Mouse (Mus musculus) hindbrain, embryonic 10.5 days (tissue): Measurements from ENCODE around the gene Rere. TPM values are rescaled to one million over a fixed set of nuclear protein-coding genes. Genes with fewer than 3 reads are reported as not detected.
A peak's percentile ranks its signal among the peaks of the same experiment; 100 is the strongest.

Source experiments
- DNase-seq: peaks from one replicate; pipeline ENCODE4 v3.0.0-alpha.2; 2017; ENCODE audit warnings: low spot score
- H3K27ac ChIP-seq: fragments of 300-500 bp; sonication (generic); 2 replicates; pipeline ENCODE4 v1.5.1; 2016; ENCODE audit warnings: mild to moderate bottlenecking, moderate library complexity
- H3K27me3 ChIP-seq: fragments of 300-500 bp; sonication (generic); 2 replicates; pipeline ENCODE4 v1.6.1; 2016; ENCODE audit warnings: mild to moderate bottlenecking; ENCODE audit not compliant: poor library complexity, insufficient read depth, severe bottlenecking
- H3K36me3 ChIP-seq: fragments of 300-500 bp; sonication (generic); 2 replicates; pipeline ENCODE4 v1.6.1; 2016; ENCODE audit warnings: mild to moderate bottlenecking, moderate library complexity
- H3K4me1 ChIP-seq: fragments of 300-500 bp; sonication (generic); replicated peaks from 2 replicates; pipeline ENCODE4 v1.6.1; 2016; ENCODE audit warnings: mild to moderate bottlenecking
- H3K4me3 ChIP-seq: fragments of 300-500 bp; sonication (generic); 2 replicates; pipeline ENCODE4 v1.5.1; 2016; ENCODE audit warnings: mild to moderate bottlenecking, moderate library complexity
- H3K9me3 ChIP-seq: fragments of 300-500 bp; sonication (generic); 2 replicates; pipeline ENCODE4 v1.6.1; 2016; ENCODE audit warnings: mild to moderate bottlenecking, moderate library complexity
- WGBS: fragments of 180-500 bp; shearing (Covaris S2); methylation state at CpG from one replicate; pipeline ENCODE4 v1.1.7; 2016; 5-methylcytosine and 5-hydroxymethylcytosine counted together
- polyA plus RNA-seq: library from polyadenylated mRNA; unstranded; fragments of >200 nt; fragmentation: Nextera tagmentation; extraction: Ambion mirVana; gene quantifications from 2 replicates; pipeline ENCODE4 v1.2.1, GENCODE M21; 2016

The Rere gene
- polyA plus RNA-seq, 1 experiment from 2014 or later: 40.4 TPM

- Histone ChIP-seq H3K4me1 (no peaks in the 10 kb centered on the region), H3K4me3 (no peak overlapping the region), H3K27me3 (no peaks in the 10 kb centered on the region), H3K36me3 (peaks cover 98% of the 10 kb centered on the region), H3K27ac (no peak overlapping the region), H3K9me3 (no peaks in the 10 kb centered on the region)
- DNase-seq: no peak
- WGBS: 91% methylated on average over 12 of the region's 12 CpGs
Measured at GRCm38 (mm10) chr4:150615251-150616028, 334.0 kb downstream of the Rere start.

GRCm38 (mm10) chr4:150616029-150616420, 334.6 kb downstream of the Rere start:
- no peak for DNase-seq
- Histone ChIP-seq H3K27me3 (no peaks in the 10 kb centered on the region), H3K4me1 (no peaks in the 10 kb centered on the region), H3K36me3 (peaks cover 98% of the 10 kb centered on the region), H3K27ac (no peak overlapping the region), H3K4me3 (no peak overlapping the region), H3K9me3 (no peaks in the 10 kb centered on the region)
- 95% methylated on average over 13 of the region's 13 CpGs for WGBS

DNA sequence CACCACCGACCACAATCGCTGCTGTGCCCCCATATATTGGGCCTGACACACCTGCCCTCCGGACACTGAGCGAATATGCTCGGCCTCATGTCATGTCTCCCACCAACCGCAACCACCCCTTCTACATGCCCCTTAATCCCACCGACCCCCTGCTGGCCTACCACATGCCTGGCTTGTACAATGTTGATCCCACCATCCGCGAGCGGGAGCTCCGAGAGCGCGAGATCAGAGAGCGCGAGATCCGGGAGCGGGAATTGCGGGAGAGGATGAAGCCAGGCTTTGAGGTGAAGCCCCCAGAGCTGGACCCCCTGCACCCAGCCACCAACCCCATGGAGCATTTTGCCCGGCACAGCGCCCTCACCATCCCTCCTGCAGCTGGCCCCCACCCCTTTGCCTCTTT, 335.4 kb downstream of the Rere start:
- 95% methylated on average over 20 of the region's 20 CpGs for WGBS
- Histone ChIP-seq H3K27me3 (no peaks in the 10 kb centered on the region), H3K36me3 (peaks cover 98% of the 10 kb centered on the region), H3K4me3 (no peak overlapping the region), H3K27ac (no peak overlapping the region), H3K4me1 (no peaks in the 10 kb centered on the region), H3K9me3 (no peaks in the 10 kb centered on the region)
- DNase-seq: no peak

- Histone ChIP-seq H3K27ac (no peak overlapping the region), H3K4me3 (no peak overlapping the region), H3K9me3 (no peaks in the 10 kb centered on the region), H3K36me3 (peaks cover 92% of the 10 kb centered on the region), H3K4me1 (no peaks in the 10 kb centered on the region), H3K27me3 (no peaks in the 10 kb centered on the region)
- DNase-seq: no peak
- WGBS: 87% methylated on average over 7 of the region's 7 CpGs
Measured at GRCm38 (mm10) chr4:150619011-150619410, 337.6 kb downstream of the Rere start.

DNA sequence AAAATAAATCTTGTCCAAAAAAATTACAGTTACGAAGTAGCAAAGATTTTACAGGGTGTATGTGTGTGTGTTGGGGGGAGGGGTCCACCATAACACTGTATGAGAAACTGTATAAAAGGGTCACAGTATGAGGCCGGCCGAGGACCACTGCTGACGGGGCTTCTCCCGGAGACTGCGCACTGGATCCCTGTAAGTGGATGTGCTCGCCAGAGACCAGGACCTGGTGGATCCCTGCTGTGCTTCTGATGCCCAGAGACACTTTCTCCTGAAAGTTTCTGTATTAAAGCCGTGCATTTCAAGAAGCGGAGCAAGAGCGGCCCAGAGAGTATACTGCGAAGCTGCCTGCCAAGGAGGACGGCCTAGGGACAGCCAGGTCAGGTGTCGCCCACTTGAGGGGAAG, 341.2 kb downstream of the Rere start:
- Histone ChIP-seq H3K27ac (no peak overlapping the region), H3K36me3 (peaks cover 55% of the 10 kb centered on the region), H3K9me3 (no peaks in the 10 kb centered on the region), H3K4me1 (0 out of 2 replicates have a peak, but pooled peaks cover 7% of the 10 kb centered on the region), H3K27me3 (no peaks in the 10 kb centered on the region), H3K4me3 (no peak overlapping the region)
- DNase-seq: no peak
- WGBS: 89% methylated on average over 13 of the region's 13 CpGs

DNA sequence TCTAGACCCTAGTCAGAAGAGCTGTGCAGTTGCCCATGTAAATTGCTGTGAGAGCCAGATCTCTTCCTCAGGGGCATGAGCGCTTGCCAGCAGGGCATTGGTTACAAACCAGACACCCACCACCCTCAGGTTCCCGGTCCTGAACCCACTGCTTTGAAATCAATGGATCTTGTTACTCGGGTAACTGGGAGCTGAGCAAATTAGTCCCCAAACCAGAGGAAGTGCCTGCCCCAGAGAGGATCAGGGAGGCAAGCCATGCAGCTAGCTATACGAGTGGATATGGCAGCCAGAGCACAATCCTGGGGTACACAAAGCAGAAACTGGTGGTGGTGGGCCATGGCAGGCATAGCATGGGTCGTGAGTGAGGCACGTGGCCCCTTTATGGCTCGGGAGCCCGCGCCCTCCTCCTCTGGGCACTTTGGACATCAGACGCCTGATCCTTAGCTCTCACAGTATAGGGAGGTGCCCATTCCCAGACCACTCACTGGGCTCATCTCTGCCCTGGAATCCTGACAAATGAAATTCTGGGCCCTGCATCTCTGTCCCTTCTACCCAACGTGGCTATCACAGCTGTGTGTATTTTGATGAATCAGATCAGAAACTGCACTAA, 342.9 kb downstream of the Rere start:
- WGBS: 76% methylated on average over 11 of the region's 11 CpGs
- DNase-seq: no peak

DNA sequence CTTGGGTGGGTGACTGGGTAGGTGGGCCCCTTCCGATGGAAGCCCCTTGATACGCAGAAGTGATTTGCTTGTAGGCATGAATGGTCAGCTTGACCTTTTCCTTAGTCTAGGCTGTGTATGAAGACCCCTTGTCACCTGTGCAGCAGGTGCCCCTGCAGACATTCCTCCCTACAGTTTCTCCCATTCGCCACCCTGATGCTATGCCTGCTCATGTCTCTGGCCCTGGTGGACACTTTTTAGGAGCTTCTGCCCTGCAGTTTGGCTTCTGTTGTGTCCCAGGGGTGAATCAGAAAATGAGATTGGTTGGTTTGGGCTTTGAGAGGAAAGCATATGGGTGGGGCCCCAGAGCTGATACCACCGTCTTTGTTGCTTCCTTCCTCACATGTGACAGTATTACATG, 343.5 kb downstream of the Rere start:
- no peaks in the 10 kb centered on the region for H3K27me3 ChIP-seq
- no peak overlapping the region for H3K27ac ChIP-seq
- no peak overlapping the region for H3K4me3 ChIP-seq
- WGBS: 81% methylated on average over 4 of the region's 4 CpGs
- peaks cover 34% of the 10 kb centered on the region for H3K36me3 ChIP-seq
- no peaks in the 10 kb centered on the region for H3K9me3 ChIP-seq
- DNase-seq: no peak
- 0 out of 2 replicates have a peak, but pooled peaks cover 7% of the 10 kb centered on the region for H3K4me1 ChIP-seq

More for the DNA sequence above, 342.9 kb downstream of the Rere start:
- no peak overlapping the region for H3K27ac ChIP-seq
- H3K9me3 ChIP-seq: no peaks in the 10 kb centered on the region
- 0 out of 2 replicates have a peak, but pooled peaks cover 7% of the 10 kb centered on the region for H3K4me1 ChIP-seq
- no peaks in the 10 kb centered on the region for H3K27me3 ChIP-seq
- no peak overlapping the region for H3K4me3 ChIP-seq
- H3K36me3 ChIP-seq: peaks cover 38% of the 10 kb centered on the region

DNA sequence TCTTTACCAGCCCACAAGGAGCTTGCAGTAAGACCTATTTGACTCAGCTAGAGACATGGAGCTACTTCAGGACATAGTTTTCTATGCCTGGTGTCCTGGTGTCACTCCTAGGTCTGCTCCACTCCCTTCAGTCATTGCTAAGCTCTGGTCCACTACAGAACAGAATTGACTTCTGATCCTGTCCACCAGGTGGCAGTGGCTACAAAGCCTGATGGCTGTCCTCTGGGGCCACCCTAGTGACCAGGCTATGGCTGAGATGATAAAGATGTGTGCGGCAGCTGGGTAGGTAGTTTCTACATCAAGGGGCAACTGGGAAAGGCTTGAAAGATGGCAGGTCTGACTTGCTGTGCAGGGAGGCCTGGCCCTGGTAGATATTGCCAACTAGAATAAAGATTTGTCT, 344.0 kb downstream of the Rere start:
- H3K36me3 ChIP-seq: peaks cover 29% of the 10 kb centered on the region
- H3K9me3 ChIP-seq: no peaks in the 10 kb centered on the region
- no peaks in the 10 kb centered on the region for H3K27me3 ChIP-seq
- 67% methylated on average over 1 of the region's 1 CpGs for WGBS
- DNase-seq: peak; percentile 72
- no peak overlapping the region for H3K27ac ChIP-seq
- no peak overlapping the region for H3K4me3 ChIP-seq
- 0 out of 2 replicates have a peak, but pooled peaks cover 7% of the 10 kb centered on the region for H3K4me1 ChIP-seq

GRCm38 (mm10) chr4:150625951-150626732, 344.7 kb downstream of the Rere start:
- no peaks in the 10 kb centered on the region for H3K9me3 ChIP-seq
- DNase-seq: peak; percentile 60
- no peak overlapping the region for H3K27ac ChIP-seq
- H3K27me3 ChIP-seq: no peaks in the 10 kb centered on the region
- no peak overlapping the region for H3K4me3 ChIP-seq
- H3K4me1 ChIP-seq: 0 out of 2 replicates have a peak, but pooled peaks cover 7% of the 10 kb centered on the region
- WGBS: 51% methylated on average over 6 of the region's 6 CpGs
- peaks cover 22% of the 10 kb centered on the region for H3K36me3 ChIP-seq

- 90% methylated on average over 11 of the region's 11 CpGs for WGBS
Measured at GRCm38 (mm10) chr4:150629266-150629665, 347.8 kb downstream of the Rere start.

DNA sequence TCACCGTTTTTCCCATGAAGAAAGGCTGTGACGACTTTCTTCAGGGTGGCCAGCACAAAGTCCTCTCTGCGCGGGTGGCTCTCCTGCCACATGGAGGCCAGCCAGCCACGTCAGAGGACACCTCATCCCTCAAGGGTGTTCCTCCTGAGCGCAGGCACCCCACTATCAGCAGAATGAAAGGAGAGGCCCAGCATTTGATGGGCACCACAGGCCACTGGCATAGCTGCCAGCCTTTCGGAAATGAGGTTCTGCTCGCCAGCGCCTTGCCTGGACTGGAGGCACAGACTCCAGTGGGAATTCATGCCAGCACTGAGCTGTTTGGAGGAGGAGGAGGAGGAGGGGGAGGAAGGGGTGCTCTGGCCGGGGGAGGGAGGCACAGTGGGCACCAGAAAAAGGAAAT, 354.1 kb downstream of the Rere start:
- no peak for DNase-seq
- WGBS: 88% methylated on average over 10 of the region's 10 CpGs
- Histone ChIP-seq H3K4me3 (no peak overlapping the region), H3K36me3 (no peaks in the 10 kb centered on the region), H3K27me3 (no peaks in the 10 kb centered on the region), H3K27ac (no peak overlapping the region), H3K9me3 (no peaks in the 10 kb centered on the region), H3K4me1 (peaks cover 24% of the 10 kb centered on the region)

More at GRCm38 (mm10) chr4:150629266-150629665, 347.8 kb downstream of the Rere start:
- Histone ChIP-seq H3K9me3 (no peaks in the 10 kb centered on the region), H3K27ac (no peak overlapping the region), H3K4me3 (no peak overlapping the region), H3K27me3 (no peaks in the 10 kb centered on the region), H3K36me3 (no peaks in the 10 kb centered on the region), H3K4me1 (peaks cover 15% of the 10 kb centered on the region; the same call in 1 of the 2 replicates)
- no peak for DNase-seq

DNA sequence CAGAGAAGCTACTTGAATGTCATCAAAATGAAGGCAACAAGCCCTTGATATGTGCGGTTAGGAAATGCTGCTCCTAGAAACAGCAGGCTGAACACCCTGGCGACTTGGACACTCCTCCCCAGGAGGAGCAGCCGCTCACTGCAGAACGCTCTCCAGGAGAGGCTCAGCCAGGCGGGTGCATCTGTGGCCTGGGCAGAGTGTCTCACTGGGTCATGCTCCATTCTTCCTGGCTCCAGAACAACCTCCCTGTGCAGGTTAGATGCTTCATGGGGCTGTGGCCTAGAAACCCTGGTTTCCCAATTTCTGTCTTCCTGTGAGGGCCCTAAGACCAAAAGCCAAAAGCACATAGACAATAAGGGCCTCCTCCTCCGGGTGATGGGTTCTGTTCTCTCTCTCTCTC, 355.2 kb downstream of the Rere start:
- Histone ChIP-seq H3K4me1 (peaks cover 24% of the 10 kb centered on the region), H3K27me3 (no peaks in the 10 kb centered on the region), H3K9me3 (no peaks in the 10 kb centered on the region), H3K4me3 (no peak overlapping the region), H3K36me3 (no peaks in the 10 kb centered on the region), H3K27ac (no peak overlapping the region)
- 80% methylated on average over 6 of the region's 6 CpGs for WGBS
- DNase-seq: no peak

GRCm38 (mm10) chr4:150644299-150644698, 362.9 kb downstream of the Rere start:
- H3K4me1 ChIP-seq: 0 out of 2 replicates have a peak, but pooled peaks cover 5% of the 10 kb centered on the region
- H3K9me3 ChIP-seq: no peaks in the 10 kb centered on the region
- no peak overlapping the region for H3K27ac ChIP-seq
- H3K27me3 ChIP-seq: no peaks in the 10 kb centered on the region
- H3K36me3 ChIP-seq: no peaks in the 10 kb centered on the region
- WGBS: 91% methylated on average over 9 of the region's 9 CpGs
- no peak for DNase-seq
- no peak overlapping the region for H3K4me3 ChIP-seq
